Mouse (Mus musculus): Measurements from ENCODE around the gene Pfkfb3.

The Pfkfb3 gene

DNA sequence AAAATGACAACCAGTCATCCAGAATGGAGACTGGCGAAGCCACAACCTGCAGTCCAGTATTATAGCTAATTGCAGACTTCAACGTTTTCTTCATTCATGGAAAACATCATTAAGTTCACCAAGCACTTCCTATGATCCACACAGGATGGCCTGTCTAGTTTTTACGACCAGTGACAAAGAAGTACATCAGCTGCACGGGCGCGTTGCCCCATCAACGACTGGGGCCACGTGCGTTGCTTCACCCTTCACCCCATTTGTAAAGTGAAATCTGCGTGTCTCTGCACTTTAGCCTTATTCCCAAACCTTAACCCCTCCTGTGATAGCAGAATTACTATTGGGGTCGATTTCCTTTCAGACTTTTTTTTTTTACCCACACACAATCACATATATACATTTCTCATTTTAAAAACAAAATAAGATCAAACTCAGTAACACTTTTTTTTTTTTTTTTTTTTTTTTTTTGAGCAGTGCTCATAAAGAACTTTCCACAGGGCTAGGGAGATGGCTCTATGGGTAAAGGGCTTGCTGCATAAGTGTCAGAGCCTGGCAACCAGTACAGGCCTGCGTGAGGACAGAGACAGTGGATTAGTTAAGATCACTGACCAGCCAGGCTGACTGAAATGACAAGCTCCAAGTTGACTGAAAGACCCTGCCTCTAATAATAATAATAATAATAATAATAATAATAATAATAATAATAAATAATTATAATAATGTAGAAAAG is 115.5 kb downstream of the Pfkfb3 start:
- CTCF ChIA-PET: no interaction called here

DNA sequence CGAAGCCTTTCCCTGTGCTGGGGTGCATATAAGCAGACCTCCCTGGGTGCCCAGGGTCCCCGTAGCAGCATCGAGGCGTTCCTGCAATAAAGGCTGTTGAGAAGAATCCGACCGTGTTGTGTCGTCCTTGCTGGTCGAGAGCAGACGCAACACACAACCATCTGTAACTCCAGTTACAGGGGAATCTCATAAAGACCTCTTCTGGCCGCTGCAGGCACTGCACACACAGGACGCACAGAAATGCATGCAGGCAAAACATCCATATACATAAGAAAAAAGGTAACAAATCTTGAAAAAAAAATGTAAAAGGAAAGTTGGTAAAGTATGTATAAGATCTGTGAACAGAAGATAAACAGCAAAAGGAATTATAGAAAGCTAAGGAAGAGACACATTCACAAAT is 117.5 kb downstream of the Pfkfb3 start:
- CTCF ChIA-PET: no interaction called here

DNA sequence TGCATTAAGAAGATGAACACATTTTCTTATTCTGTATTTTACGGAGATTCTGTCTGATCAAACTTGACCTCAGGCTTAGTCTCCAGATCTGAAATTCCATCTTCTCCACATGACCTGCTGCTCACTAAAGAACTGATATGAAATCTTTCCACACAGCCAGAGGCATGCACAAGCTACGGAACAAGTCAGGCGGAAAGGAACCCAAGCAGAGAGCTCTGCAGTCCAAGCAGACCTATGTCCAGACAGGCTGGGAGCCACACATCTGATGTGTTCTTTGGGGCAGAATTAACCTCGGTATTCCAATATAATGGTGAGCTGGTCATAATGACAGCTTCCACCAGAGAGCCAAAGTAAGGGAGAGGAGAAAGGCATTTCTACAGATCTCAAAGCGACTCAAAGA is 120.5 kb downstream of the Pfkfb3 start:
- CTCF ChIA-PET: no interaction called here

DNA sequence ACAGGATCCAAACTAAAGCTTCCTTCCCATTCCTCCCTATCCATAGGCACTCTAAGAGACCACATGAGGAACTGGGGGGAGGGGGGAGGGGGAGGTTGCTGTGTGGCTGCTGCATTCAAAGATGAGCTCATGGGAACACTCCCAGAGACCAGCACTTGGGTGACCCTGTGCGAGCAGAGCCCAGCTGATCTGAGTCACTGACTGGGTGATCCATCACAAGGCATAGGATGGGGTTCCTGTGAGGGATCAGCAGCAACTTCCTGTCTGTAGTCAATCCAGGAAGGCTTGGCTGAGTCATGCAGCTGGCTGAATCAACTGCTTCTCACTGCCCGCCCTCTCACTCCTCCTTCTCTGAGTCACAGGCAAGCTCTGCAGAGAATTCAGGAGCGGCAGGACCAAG is 124.3 kb downstream of the Pfkfb3 start:
- CTCF ChIA-PET: no interaction called here

DNA sequence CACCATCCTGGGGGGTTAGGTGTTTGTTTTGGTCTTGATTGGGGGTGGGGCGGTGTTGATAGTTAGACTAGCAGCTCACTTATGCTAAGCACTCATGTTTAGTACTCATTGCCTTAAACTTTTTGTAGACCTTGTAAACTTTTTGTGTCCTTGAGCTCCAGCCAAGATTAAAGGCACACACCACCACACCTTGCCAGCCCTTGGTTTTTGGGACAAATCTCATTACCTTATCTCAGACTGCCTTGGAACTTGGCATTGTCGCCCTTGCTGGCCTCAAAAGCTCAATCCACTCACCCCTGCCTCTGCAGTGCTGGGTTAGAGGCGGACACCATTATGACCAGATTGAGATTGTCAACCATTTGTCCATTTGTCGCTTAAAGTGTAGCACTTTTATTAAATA is 125.3 kb downstream of the Pfkfb3 start:
- CTCF ChIA-PET: no interaction called here

DNA sequence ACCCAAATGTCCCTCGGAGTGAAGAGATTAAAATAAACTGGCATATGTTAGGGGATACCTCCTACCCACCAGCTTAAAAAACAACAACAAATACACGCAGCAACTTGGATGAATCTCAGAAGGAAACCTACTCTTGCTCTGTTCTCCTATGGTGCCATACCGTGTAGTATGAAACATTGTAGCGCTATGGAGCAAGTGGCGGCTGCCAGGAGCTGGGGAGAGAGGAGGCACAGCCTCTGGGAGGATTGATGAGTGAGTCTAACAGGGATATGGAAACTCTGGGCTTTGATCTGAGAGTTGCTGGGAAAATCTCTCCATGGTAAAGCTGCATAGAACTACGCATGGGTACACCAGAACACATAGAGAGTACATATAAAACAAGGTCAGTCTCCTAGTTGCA is 126.3 kb downstream of the Pfkfb3 start:
- CTCF ChIA-PET: no interaction called here

DNA sequence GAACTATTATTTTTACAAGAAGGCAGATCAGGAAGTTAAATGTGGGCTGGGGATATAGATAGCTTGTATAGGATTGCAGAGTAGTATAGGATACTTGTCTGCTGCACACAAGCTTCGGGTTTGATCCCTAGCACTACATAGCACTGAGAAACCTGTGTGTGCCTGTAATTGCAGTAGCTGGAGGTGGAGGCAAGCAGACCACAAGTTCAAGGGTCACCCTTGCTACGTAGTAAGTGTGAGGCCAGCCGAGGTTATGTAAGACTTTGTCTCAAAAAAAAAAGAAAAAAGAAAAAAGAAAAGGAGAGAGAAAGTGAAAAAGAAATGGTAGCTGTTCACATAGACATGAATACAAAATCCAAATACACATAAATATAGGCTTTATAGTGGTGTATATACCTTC is 127.5 kb downstream of the Pfkfb3 start:
- CTCF ChIA-PET: interaction anchor here (0.5 kb wide), 1 partner anchor 284 kb away, joined by 3 read pairs; no protein-coding TSS in a partner anchor

DNA sequence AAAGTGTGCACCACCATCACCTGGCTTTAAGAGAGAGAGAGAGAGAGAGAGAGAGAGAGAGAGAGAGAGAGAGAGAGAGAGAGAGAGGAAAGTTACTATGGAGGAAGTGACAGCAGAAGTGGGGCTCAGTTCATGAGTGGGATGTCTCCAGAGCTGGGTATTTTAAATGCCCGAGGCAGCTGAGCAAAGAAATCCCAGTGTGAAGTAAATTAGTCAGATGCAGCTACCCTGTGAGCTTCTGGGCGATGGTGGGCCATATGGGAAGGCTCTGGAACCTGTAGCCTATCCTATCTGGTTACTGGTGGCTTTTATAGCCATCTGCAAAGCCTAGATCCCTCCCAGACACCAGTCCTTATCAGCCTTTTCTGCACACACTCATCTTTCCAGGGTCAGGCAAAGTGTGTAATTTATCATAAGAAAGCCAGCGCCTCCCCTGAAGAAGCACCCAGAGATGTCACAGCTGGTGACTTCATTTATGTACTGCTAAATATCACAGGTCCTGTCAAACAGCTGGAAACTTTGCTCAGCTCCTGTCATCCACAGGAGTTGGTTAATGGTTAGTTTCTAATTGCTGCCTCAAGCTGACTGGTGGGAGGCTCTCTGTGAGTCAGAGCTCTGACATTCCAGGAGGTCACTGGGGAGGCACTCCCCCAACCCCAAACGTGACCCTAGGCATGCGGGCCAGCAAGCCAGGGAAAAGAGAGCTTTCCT is 128.3 kb downstream of the Pfkfb3 start:
- CTCF ChIA-PET: interaction anchor here (0.5 kb wide), 1 partner anchor 285 kb away, joined by 3 read pairs; no protein-coding TSS in a partner anchor

DNA sequence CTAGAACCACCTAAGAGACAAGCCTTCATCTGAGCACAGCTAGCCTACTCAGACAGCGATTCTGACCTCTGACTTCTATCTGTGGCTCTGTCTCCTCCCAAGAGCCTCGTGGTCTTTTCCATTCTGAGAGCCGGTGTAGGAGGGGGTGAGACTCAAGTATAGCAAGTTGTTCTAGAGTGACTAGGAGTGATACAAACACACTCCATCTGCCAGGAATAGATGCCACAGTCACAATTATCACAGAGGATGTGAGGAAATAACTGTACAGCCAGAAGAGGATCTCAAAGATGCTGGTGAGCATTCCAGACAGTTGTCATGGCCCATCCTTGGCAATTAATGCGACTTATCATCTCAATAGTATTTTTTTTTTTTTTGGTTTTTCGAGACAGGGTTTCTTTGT is 129.6 kb downstream of the Pfkfb3 start:
- CTCF ChIA-PET: interaction anchor here (0.5 kb wide), 1 partner anchor 401 kb away, joined by 3 read pairs; no protein-coding TSS in a partner anchor

DNA sequence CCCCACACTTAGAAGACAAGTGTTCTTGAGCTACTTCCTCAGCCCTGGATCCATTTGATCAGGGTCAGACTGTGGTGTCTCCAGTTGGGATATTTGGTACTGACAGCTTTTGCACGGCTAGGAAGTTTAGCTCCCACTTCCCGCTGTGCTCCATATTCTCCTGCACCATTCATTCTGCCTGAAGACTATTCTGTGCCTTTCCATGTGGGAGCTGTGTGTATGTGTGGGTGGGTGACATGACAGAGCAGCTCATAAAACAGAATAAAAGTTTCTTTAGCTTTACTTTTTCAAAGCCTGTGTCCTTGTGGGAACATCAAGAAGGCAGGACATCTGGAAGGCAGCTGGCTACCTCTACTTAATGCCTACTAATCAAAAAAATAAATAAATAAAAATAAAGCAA is 130.5 kb downstream of the Pfkfb3 start:
- CTCF ChIA-PET: no interaction called here

DNA sequence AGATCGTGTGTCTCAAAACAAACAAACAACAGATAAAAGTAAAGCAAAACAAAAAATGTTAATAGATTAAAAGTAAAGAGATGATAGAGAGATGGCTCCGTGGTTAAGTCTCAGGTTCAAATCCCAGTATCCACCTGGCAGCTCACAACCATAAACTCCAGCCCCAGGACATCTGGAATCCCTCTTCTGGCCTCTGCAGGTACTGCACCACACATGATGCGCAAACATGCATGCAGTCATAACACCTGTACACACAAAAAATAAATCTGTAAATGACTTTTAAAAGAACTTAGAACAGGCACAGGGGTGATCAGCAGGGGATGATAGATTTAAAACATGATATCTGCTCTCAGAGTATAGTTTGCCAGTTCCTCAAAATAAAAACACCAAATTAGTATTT is 131.5 kb downstream of the Pfkfb3 start:
- CTCF ChIA-PET: no interaction called here

Data from spleen, embryonic (tissue).